Mouse (Mus musculus) limb, embryonic 12.5 days (tissue): Measurements from ENCODE around the gene Bud13. TPM values are rescaled to one million over a fixed set of nuclear protein-coding genes. Genes with fewer than 3 reads are reported as not detected.

ENCODE experiments used
- ATAC-seq: fragments of 200-750 bp; cut with Nextera tagmentation; 2 replicates; pipeline ENCODE4 v1.8.0; 2017; ENCODE audit warnings: low read depth, moderate TSS enrichment; ENCODE audit not compliant: insufficient number of reproducible peaks, insufficient read depth, low FRiP score, low TSS enrichment
- H3K27ac ChIP-seq: fragments of 300-500 bp; sonication (generic); 2 replicates; pipeline ENCODE4 v1.5.1; 2016; ENCODE audit warnings: mild to moderate bottlenecking, moderate library complexity
- H3K27me3 ChIP-seq: fragments of 300-500 bp; sonication (generic); 2 replicates; pipeline ENCODE4 v1.6.1; 2016; ENCODE audit warnings: mild to moderate bottlenecking, moderate library complexity
- H3K36me3 ChIP-seq: fragments of 300-500 bp; sonication (generic); 2 replicates; pipeline ENCODE4 v1.6.1; 2016; ENCODE audit warnings: mild to moderate bottlenecking, moderate library complexity
- H3K4me1 ChIP-seq: fragments of 300-500 bp; sonication (generic); replicated peaks from 2 replicates; pipeline ENCODE4 v1.6.1; 2016
- H3K4me2 ChIP-seq: fragments of 300-500 bp; sonication (generic); 2 replicates; pipeline ENCODE4 v1.6.1; 2016; ENCODE audit warnings: mild to moderate bottlenecking, moderate library complexity
- H3K4me3 ChIP-seq: fragments of 300-500 bp; sonication (generic); replicated peaks from 2 replicates; pipeline ENCODE4 v1.5.1; 2016; ENCODE audit warnings: mild to moderate bottlenecking
- H3K9ac ChIP-seq: fragments of 300-500 bp; sonication (generic); replicated peaks from 2 replicates; pipeline ENCODE4 v1.6.1; 2016; ENCODE audit warnings: mild to moderate bottlenecking, moderate library complexity
- H3K9me3 ChIP-seq: fragments of 300-500 bp; sonication (generic); 2 replicates; pipeline ENCODE4 v1.6.1; 2016; ENCODE audit warnings: mild to moderate bottlenecking, moderate library complexity
- WGBS: fragments of 180-500 bp; shearing (Covaris S2); methylation state at CpG from one replicate; pipeline ENCODE4 v1.1.7; 2016; 5-methylcytosine and 5-hydroxymethylcytosine counted together
- polyA plus RNA-seq: library from polyadenylated mRNA; unstranded; fragments of >200 nt; fragmentation: Nextera tagmentation; extraction: Ambion mirVana; gene quantifications from 2 replicates; pipeline ENCODE4 v1.2.1, GENCODE M21; 2016

Gene Bud13
- polyA plus RNA-seq, 1 experiment from 2014 or later: 35.6 TPM

DNA sequence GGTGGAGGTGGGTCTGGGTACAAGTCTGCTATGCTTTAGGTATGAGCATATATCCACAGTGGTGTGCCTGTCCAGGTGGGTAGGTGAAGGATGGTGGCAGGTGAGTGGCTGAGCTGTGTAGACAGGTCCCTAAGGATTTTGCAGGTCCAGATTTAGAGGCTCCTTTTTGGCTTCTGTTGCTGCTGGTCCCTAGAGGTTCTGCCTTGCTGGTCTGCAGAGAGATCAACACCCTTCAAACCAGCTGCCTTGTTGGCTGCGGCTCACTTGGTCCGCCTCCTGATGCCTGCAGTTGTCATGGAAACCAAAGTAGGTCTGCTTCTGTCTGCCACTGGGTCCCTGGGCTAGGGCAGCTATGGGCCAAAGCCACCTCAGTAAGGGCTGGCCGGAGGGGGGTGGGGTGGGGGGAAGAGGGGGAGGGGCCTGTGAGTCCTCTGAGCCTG lies 55.1 kb downstream of the Bud13 start:
- Histone ChIP-seq H3K27me3 (peaks cover 23% of the 10 kb centered on the region), H3K27ac (no peak overlapping the region), H3K36me3 (no peaks in the 10 kb centered on the region), H3K9ac (no peak overlapping the region), H3K4me1 (peaks cover 21% of the 10 kb centered on the region), H3K4me2 (no peak overlapping the region), H3K9me3 (no peaks in the 10 kb centered on the region), H3K4me3 (no peak overlapping the region)
- ATAC-seq: no peak; the same call in 1 of the 2 replicates
- 2% methylated on average over 3 of the region's 3 CpGs for WGBS

GRCm38 (mm10) chr9:46338384-46338783 lies 55.6 kb downstream of the Bud13 start:
- WGBS: 39% methylated on average over 4 of the region's 4 CpGs
- Histone ChIP-seq H3K9me3 (no peaks in the 10 kb centered on the region), H3K4me3 (no peak overlapping the region), H3K36me3 (no peaks in the 10 kb centered on the region), H3K9ac (no peak overlapping the region), H3K4me1 (peaks cover 21% of the 10 kb centered on the region), H3K27me3 (peaks cover 23% of the 10 kb centered on the region), H3K27ac (no peak overlapping the region), H3K4me2 (no peak overlapping the region)
- no peak for ATAC-seq

- no peak for ATAC-seq
- no peak overlapping the region for H3K4me2 ChIP-seq
- peaks cover 20% of the 10 kb centered on the region for H3K27me3 ChIP-seq
- no peaks in the 10 kb centered on the region for H3K9me3 ChIP-seq
- no peak overlapping the region for H3K9ac ChIP-seq
- 88% methylated on average over 4 of the region's 4 CpGs for WGBS
- no peak overlapping the region for H3K4me3 ChIP-seq
- H3K4me1 ChIP-seq: peaks cover 21% of the 10 kb centered on the region
- no peaks in the 10 kb centered on the region for H3K36me3 ChIP-seq
- no peak overlapping the region for H3K27ac ChIP-seq
These were observed 56.3 kb downstream of the Bud13 start for GRCm38 (mm10) chr9:46339051-46339652.

DNA sequence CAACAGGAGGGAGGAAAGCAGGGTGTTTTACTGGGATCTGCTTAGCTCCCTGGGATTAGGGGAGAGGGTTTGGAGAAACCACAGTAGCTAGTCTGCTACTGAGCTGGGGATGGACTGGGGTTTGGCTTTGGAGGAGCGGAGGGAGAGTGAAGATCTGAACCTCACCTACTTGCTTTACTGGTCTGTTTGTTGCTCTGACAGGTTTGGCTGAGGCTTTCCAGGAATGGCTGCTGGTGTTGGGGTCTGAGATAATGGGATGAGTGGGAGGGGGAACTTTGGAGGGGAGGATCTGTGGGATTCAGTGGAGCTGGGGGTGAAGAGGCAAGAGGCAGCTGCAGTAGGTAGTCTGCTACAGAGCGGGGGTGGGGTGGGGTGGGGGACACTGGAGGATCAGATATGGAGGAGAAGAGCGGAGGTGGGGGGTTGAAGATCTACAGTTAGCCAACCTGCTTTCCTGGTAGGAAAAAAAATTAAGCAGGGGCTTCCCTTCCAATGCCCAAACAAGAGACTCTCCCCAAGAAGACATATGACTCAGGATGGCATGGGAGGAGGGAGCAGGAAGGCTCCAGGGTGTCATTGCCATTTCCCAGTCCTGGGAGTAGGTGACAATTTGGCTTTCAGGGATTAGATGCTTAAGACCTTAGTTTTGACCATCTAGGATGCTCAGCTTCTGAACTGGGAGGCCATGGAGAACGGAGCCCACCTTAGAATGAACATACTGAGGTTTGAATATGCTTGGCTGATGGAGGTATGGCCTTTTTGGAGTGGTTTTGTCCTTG lies 63.3 kb downstream of the Bud13 start:
- Histone ChIP-seq H3K36me3 (no peaks in the 10 kb centered on the region), H3K27me3 (peaks cover 8% of the 10 kb centered on the region), H3K9ac (no peak overlapping the region), H3K4me3 (no peak overlapping the region), H3K4me1 (peaks cover 11% of the 10 kb centered on the region), H3K4me2 (no peak overlapping the region), H3K27ac (no peak overlapping the region), H3K9me3 (no peaks in the 10 kb centered on the region)
- WGBS: 80% methylated on average over 4 of the region's 4 CpGs
- ATAC-seq: no peak

Other genes starting within 250 kb of the Bud13 start
- gene Apoa1, start 54.4 kb upstream of the Bud13 start, polyA plus RNA-seq: 2.5 and 3.2 TPM in 2 replicates
- gene Apoc3, start 47.4 kb upstream of the Bud13 start, polyA plus RNA-seq: not detected in 2 replicates
- gene Apoa4, start 42.3 kb upstream of the Bud13 start, polyA plus RNA-seq: not detected in 2 replicates
- gene Apoa5, start 14.4 kb upstream of the Bud13 start, polyA plus RNA-seq: 0.09 TPM in 1 of 2 replicates, not detected in the other
- gene Zpr1, start 9.9 kb upstream of the Bud13 start, polyA plus RNA-seq: 55.9 and 56.2 TPM in 2 replicates
- gene 4931429L15Rik, start 37.0 kb downstream of the Bud13 start, polyA plus RNA-seq: not detected in 2 replicates